Mouse (Mus musculus) E14TG2a.4 (cell line): ENCODE measurements around the gene Nup107.

Experiments used
- CTCF ChIP-seq: conservative IDR thresholded peaks from 2 replicates; pipeline ENCODE4 v1.5.1; 2014; ENCODE audit warnings: low read length
- NANOG ChIP-seq: IDR thresholded peaks from 2 replicates; pipeline ENCODE4 v1.6.1; 2014; ENCODE audit warnings: borderline replicate concordance, low read length, mixed read lengths
- POU5F1 ChIP-seq: IDR thresholded peaks from 2 replicates; pipeline ENCODE4 v1.6.1; 2014; ENCODE audit warnings: low read length, borderline replicate concordance

- peak; percentile 97 for TF ChIP-seq CTCF
- TF ChIP-seq NANOG = no peak
- TF ChIP-seq POU5F1 = no peak
These were observed 3.7 kb upstream of the Nup107 start for GRCm38 (mm10) chr10:117796181-117796580.
